Mouse (Mus musculus): ENCODE data around the gene Mgat4a. TPM values are rescaled to one million over a fixed set of nuclear protein-coding genes. Genes with fewer than 3 reads are reported as not detected.

The Mgat4a gene
- polyA plus RNA-seq (2014; fragmentation: Illumina TruSeq; extraction: RNeasy Lipid Tissue Mini Kit (QIAGEN cat#74804); ENCODE audit: low read depth, low replicate concordance): 707 TPM

GRCm38 (mm10) chr1:37540810-37541658, at the start of gene Mgat4a:
Mgat4a (minus strand) TSS chr1:37541016.

GRCm38 (mm10) chr1:37429366-37430296, 111.2 kb downstream of the Mgat4a start, which contains the start of the genes Coa5 and Unc50:
Coa5 (minus strand) TSS chr1:37430103.
Unc50 (plus strand) TSS chr1:37430139.

Other genes with a start within 250 kb of the Mgat4a start
- gene Inpp4a, start 241.2 kb downstream of the Mgat4a start, polyA plus RNA-seq (2014; fragmentation: Illumina TruSeq; extraction: RNeasy Lipid Tissue Mini Kit (QIAGEN cat#74804); ENCODE audit: low read depth, low replicate concordance): 15.8 TPM
- 134 TPM for gene Coa5, start 110.9 kb downstream of the Mgat4a start, polyA plus RNA-seq (2014; fragmentation: Illumina TruSeq; extraction: RNeasy Lipid Tissue Mini Kit (QIAGEN cat#74804); ENCODE audit: low read depth, low replicate concordance)
- 63.8 TPM for gene Unc50, start 110.9 kb downstream of the Mgat4a start, polyA plus RNA-seq (2014; fragmentation: Illumina TruSeq; extraction: RNeasy Lipid Tissue Mini Kit (QIAGEN cat#74804); ENCODE audit: low read depth, low replicate concordance)
- gene 2010300C02Rik, start 179.1 kb upstream of the Mgat4a start, polyA plus RNA-seq (2014; fragmentation: Illumina TruSeq; extraction: RNeasy Lipid Tissue Mini Kit (QIAGEN cat#74804); ENCODE audit: low read depth, low replicate concordance): 6.2 TPM

All from sigmoid colon, adult 10 weeks (tissue).